Comparison of ENCODE assay signal across 9 mouse cellular contexts in the genomic region with DNA sequence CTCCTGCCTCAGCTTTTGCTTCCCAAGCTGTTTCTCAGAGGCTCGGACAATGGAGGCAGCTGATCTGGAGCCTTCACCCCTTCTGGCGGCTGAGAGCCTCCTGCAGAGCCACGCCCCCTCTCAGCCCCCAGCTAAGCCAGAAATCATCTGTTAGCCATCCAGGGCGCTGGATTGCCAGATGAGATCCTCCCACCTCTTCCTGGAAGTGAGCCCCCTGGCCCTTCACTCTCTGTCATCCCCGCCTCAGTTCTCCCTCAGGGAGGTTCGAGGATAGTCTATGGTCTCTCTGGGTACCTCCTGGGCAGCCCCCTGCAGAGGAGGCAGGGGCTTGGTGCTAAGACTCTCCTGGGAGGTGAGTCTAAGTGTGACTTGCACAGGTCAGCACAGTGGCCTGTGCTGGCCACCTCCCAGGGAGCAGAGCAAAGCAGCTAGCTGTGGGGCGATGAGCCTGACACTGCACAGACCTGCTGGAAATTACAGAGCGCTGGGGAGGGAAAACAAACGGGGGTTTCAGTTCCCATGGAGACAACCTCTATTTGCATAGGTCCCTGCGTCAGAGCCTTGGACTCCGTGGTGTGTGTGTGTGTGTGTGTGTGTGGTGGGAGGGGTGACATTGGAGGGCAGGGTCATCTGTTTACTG. TPM values are rescaled to one million over a fixed set of nuclear protein-coding genes. Genes with fewer than 3 reads are reported as not detected.
DNase-seq lines count a peak whose midpoint lies in the region; ATAC-seq lines count a peak whose summit lies in the region.
"Had no signal": no experiment of that assay in that cellular context is flagged by ENCODE, and none has a peak within 500 bp of the region (broad histone marks: within the 10 kb centered on the region; RNA-seq: fewer than 3 reads in every experiment).

No protein-coding gene starts in this region.

- H3K4me1 ChIP-seq in embryonic facial prominence, embryonic 13.5 days = peaks cover 76% of the 10 kb centered on the region
- peaks cover 27% of the 10 kb centered on the region for H3K4me1 ChIP-seq in heart, embryonic 16.5 days (ENCODE audit: control insufficient read depth, insufficient read depth, low read length)
- H3K4me1 ChIP-seq in liver, embryonic 12.5 days = peaks cover 46% of the 10 kb centered on the region

- H3K4me2 ChIP-seq in embryonic facial prominence, embryonic 13.5 days = peak overlapping the region; percentile 55
- peak overlapping the region; percentile 55 for H3K4me2 ChIP-seq in heart, embryonic 16.5 days (ENCODE audit: low read depth, low read length)
- H3K4me2 ChIP-seq in liver, embryonic 12.5 days = peak overlapping the region; percentile 33

- no peak for ATAC-seq in embryonic facial prominence, embryonic 13.5 days (ENCODE audit: insufficient number of reproducible peaks, insufficient read depth, low FRiP score, low TSS enrichment, low read depth)
- ATAC-seq in heart, embryonic 16.5 days (replicated peaks; ENCODE audit: extremely low read depth, insufficient read depth, low FRiP score) = peak; percentile 49; the same call in 1 of the 2 replicates
- ATAC-seq in liver, embryonic 12.5 days = 0 out of 2 replicates have a peak, but pooled peaks have one; percentile 27

- WGBS in embryonic facial prominence, embryonic 13.5 days = 2% methylated on average over 11 of the region's 11 CpGs
- 5% methylated on average over 11 of the region's 11 CpGs for WGBS in heart, embryonic 16.5 days
- WGBS in liver, embryonic 12.5 days (ENCODE audit: insufficient replicate concordance) = 12% methylated on average over 11 of the region's 11 CpGs

- no peaks in the 10 kb centered on the region for H3K9me3 ChIP-seq in embryonic facial prominence, embryonic 13.5 days
- no peaks in the 10 kb centered on the region for H3K9me3 ChIP-seq in heart, embryonic 16.5 days (replicated peaks; ENCODE audit: control insufficient read depth, low read length)
- no peaks in the 10 kb centered on the region for H3K9me3 ChIP-seq in liver, embryonic 12.5 days (replicated peaks)

- peak overlapping the region; percentile 25 for H3K4me3 ChIP-seq in embryonic facial prominence, embryonic 13.5 days
- H3K4me3 ChIP-seq in heart, embryonic 16.5 days (ENCODE audit: low read length) = peak overlapping the region; percentile 19
- no peak overlapping the region for H3K4me3 ChIP-seq in liver, embryonic 12.5 days

- no peaks in the 10 kb centered on the region for H3K27me3 ChIP-seq in embryonic facial prominence, embryonic 13.5 days
- H3K27me3 ChIP-seq in heart, embryonic 16.5 days (ENCODE audit: control insufficient read depth, insufficient read depth, low read length) = no peaks in the 10 kb centered on the region
- peaks cover 34% of the 10 kb centered on the region for H3K27me3 ChIP-seq in liver, embryonic 12.5 days (replicated peaks)

- H3K36me3 ChIP-seq in embryonic facial prominence, embryonic 13.5 days = no peaks in the 10 kb centered on the region
- no peaks in the 10 kb centered on the region for H3K36me3 ChIP-seq in heart, embryonic 16.5 days (ENCODE audit: control insufficient read depth, insufficient read depth)
- H3K36me3 ChIP-seq in liver, embryonic 12.5 days = no peaks in the 10 kb centered on the region

- peak; percentile 66 for DNase-seq in left cerebral cortex, postnatal 4 days
- no peak for DNase-seq in left cerebral cortex, adult 11 months (ENCODE audit: low spot score)
- DNase-seq in ovary, postnatal 14 days (ENCODE audit: low spot score) = peak; percentile 64
- DNase-seq in layer of hippocampus, adult 9-10 months (ENCODE audit: low spot score) = no peak
- no peak for DNase-seq in cerebellum, adult 9-10 months

- intact Hi-C loops in left cerebral cortex, postnatal 4 days (cut with DNase I) = no loop called here

- H3K9ac ChIP-seq in embryonic facial prominence, embryonic 13.5 days = peak overlapping the region; percentile 64
- H3K9ac ChIP-seq in heart, embryonic 16.5 days (ENCODE audit: low read length) = peak overlapping the region; percentile 42
- H3K9ac ChIP-seq in liver, embryonic 12.5 days = no peak overlapping the region
- H3K9ac ChIP-seq: liver, embryonic 14.5 days had no signal

- H3K27ac ChIP-seq in embryonic facial prominence, embryonic 13.5 days = peak overlapping the region; percentile 90
- H3K27ac ChIP-seq in heart, embryonic 16.5 days (ENCODE audit: low read length) = peak overlapping the region; percentile 60
- H3K27ac ChIP-seq in liver, embryonic 12.5 days = no peak overlapping the region; the same call in 1 of the 2 replicates
- H3K27ac ChIP-seq: liver, embryonic 14.5 days had no signal

RNA-seq across cellular contexts. Expression of gene Ccr7, which starts 22.7 kb away (rescaled TPM):
- not detected for total RNA-seq in left cerebral cortex, postnatal 4 days (2021)
- 0.30 and 0.69 TPM in 2 replicates for polyA plus RNA-seq in embryonic facial prominence, embryonic 13.5 days (2015; fragmentation: Nextera tagmentation; extraction: Ambion mirVana)
- polyA plus RNA-seq in heart, embryonic 16.5 days (2015; fragmentation: Nextera tagmentation; extraction: Ambion mirVana) = 0.69 and 1.5 TPM in 2 replicates
- polyA plus RNA-seq in liver, embryonic 12.5 days (2016; fragmentation: Nextera tagmentation; extraction: Ambion mirVana) = 0.39 and 0.44 TPM in 2 replicates

RNA-seq across cellular contexts. Expression of gene Tns4, which starts 43.1 kb away (rescaled TPM):
- total RNA-seq in left cerebral cortex, postnatal 4 days (2021) = not detected
- polyA plus RNA-seq in embryonic facial prominence, embryonic 13.5 days (2015; fragmentation: Nextera tagmentation; extraction: Ambion mirVana) = 0.53 and 0.73 TPM in 2 replicates
- 0.06 and 0.71 TPM in 2 replicates for polyA plus RNA-seq in heart, embryonic 16.5 days (2015; fragmentation: Nextera tagmentation; extraction: Ambion mirVana)
- 0.17 and 0.39 TPM in 2 replicates for polyA plus RNA-seq in liver, embryonic 12.5 days (2016; fragmentation: Nextera tagmentation; extraction: Ambion mirVana)

Comparison
In these comparisons a context has a peak if more than half of its experiments do, and no peak if none do; other contexts are left out.
1. DNase-seq: peak in left cerebral cortex, postnatal 4 days (single experiment) and ovary, postnatal 14 days (single experiment); none in left cerebral cortex, adult 11 months (single experiment), layer of hippocampus, adult 9-10 months (single experiment) and cerebellum, adult 9-10 months (single experiment).
2. Peak in every context shown above with its lines, with median percentiles within 50 percentile points of each other: H3K4me2 ChIP-seq.